Mouse (Mus musculus) liver, adult 2 months (tissue): ENCODE measurements at regions not wholly inside any gene's neighbourhood (a gene's known extent, or its start where the extent isn't known, plus 50 kb on each side); places are given as distances from the start of the nearest gene placed in this dataset.
"Not testable (repeated sequence)": the region's sequence is repeated elsewhere in the genome, so short reads cannot be mapped to it uniquely, and the experiment has no call there.

Source experiments
- DNase-seq: peaks from one replicate; pipeline ENCODE4 v3.0.0-alpha.2; 2011; ENCODE audit warnings: low read depth, low spot score; ENCODE audit errors: extremely low read depth
- H3K27ac ChIP-seq: fragments of 200-500 bp; replicated peaks from 2 replicates; pipeline ENCODE4 v1.5.1; 2012; ENCODE audit warnings: low read depth, mild to moderate bottlenecking, control low read depth, inconsistent platforms, low read length; ENCODE audit not compliant: insufficient read depth
- H3K27me3 ChIP-seq: fragments of 200-500 bp; 2 replicates; pipeline ENCODE4 v1.6.1; 2012; ENCODE audit warnings: mild to moderate bottlenecking, moderate library complexity, low read length, inconsistent platforms; ENCODE audit not compliant: control insufficient read depth, insufficient read depth
- H3K36me3 ChIP-seq: fragments of 200-500 bp; 2 replicates; pipeline ENCODE4 v1.6.1; 2012; ENCODE audit warnings: low read length, inconsistent platforms; ENCODE audit not compliant: control insufficient read depth, insufficient read depth
- H3K4me1 ChIP-seq: fragments of 200-500 bp; 2 replicates; pipeline ENCODE4 v1.6.1; 2011; ENCODE audit warnings: low read length; ENCODE audit not compliant: control insufficient read depth, insufficient read depth
- H3K4me3 ChIP-seq: fragments of 200-500 bp; 2 replicates; pipeline ENCODE4 v1.5.1; 2011; ENCODE audit warnings: low read depth, mild to moderate bottlenecking, control low read depth, low read length, moderate library complexity; ENCODE audit not compliant: insufficient read depth
- H3K79me2 ChIP-seq: fragments of 200-500 bp; 2 replicates; pipeline ENCODE4 v1.6.1; 2012; ENCODE audit warnings: inconsistent platforms, mild to moderate bottlenecking, low read length, moderate library complexity; ENCODE audit not compliant: control insufficient read depth, insufficient read depth
- H3K9ac ChIP-seq: fragments of 200-500 bp; 2 replicates; pipeline ENCODE4 v1.6.1; 2012; ENCODE audit warnings: low read depth, mild to moderate bottlenecking, control low read depth, inconsistent platforms, low read length
- CTCF ChIP-seq: fragments of 200-500 bp; IDR thresholded peaks from 2 replicates; pipeline ENCODE4 v1.5.1; 2011; ENCODE audit warnings: low read depth, low read length, control low read depth
- POLR2A ChIP-seq: fragments of 200-500 bp; IDR thresholded peaks from 2 replicates; pipeline ENCODE4 v1.6.1; 2011; ENCODE audit warnings: low read length, control low read depth; ENCODE audit not compliant: insufficient read depth; ENCODE audit errors: extremely low read depth
- WGBS: fragments of 180-500 bp; shearing (Covaris S2); methylation state at CpG from one replicate; pipeline ENCODE4 v1.1.7; 2018; 5-methylcytosine and 5-hydroxymethylcytosine counted together

- TF ChIP-seq POLR2A (no peak), CTCF (no peak)
- Histone ChIP-seq H3K4me1 (no peaks in the 10 kb centered on the region), H3K27ac (no peak overlapping the region), H3K27me3 (no peaks in the 10 kb centered on the region), H3K36me3 (no peaks in the 10 kb centered on the region), H3K79me2 (no peaks in the 10 kb centered on the region), H3K4me3 (no peak overlapping the region), H3K9ac (no peak overlapping the region)
- DNase-seq = peak; percentile 34
These were observed 51.4 kb upstream of the Dpt start for GRCm38 (mm10) chr1:164744955-164745608.

- no peak for DNase-seq
- Histone ChIP-seq H3K79me2 (no peaks in the 10 kb centered on the region), H3K27ac (no peak overlapping the region), H3K27me3 (no peaks in the 10 kb centered on the region), H3K4me1 (no peaks in the 10 kb centered on the region), H3K4me3 (no peak overlapping the region), H3K36me3 (no peaks in the 10 kb centered on the region), H3K9ac (no peak overlapping the region)
- no peak for TF ChIP-seq CTCF
- TF ChIP-seq POLR2A = no peak
- WGBS = 75% methylated on average over 3 of the region's 3 CpGs
These were observed 51.9 kb upstream of the Dpt start for GRCm38 (mm10) chr1:164744499-164744898.

- not testable (repeated sequence) for H3K79me2 ChIP-seq, H3K36me3 ChIP-seq, H3K4me3 ChIP-seq, H3K27me3 ChIP-seq, H3K27ac ChIP-seq, H3K4me1 ChIP-seq, DNase-seq, H3K9ac ChIP-seq
- 93% methylated on average over 8 of the region's 9 CpGs for WGBS
These were observed 53.5 kb upstream of the Dpt start for GRCm38 (mm10) chr1:164742897-164743296.

GRCm38 (mm10) chr1:164735646-164736045 lies 60.8 kb upstream of the Dpt start:
- Histone ChIP-seq H3K4me1 (no peaks in the 10 kb centered on the region), H3K36me3 (no peaks in the 10 kb centered on the region), H3K4me3 (no peak overlapping the region), H3K79me2 (no peaks in the 10 kb centered on the region), H3K9ac (no peak overlapping the region), H3K27me3 (no peaks in the 10 kb centered on the region), H3K27ac (no peak overlapping the region)
- TF ChIP-seq CTCF (no peak), POLR2A (no peak)
- WGBS = 72% methylated on average over 1 of the region's 1 CpGs
- no peak for DNase-seq

- no peak for DNase-seq
- Histone ChIP-seq H3K4me3 (no peak overlapping the region), H3K4me1 (no peaks in the 10 kb centered on the region), H3K79me2 (no peaks in the 10 kb centered on the region), H3K36me3 (no peaks in the 10 kb centered on the region), H3K9ac (no peak overlapping the region), H3K27ac (no peak overlapping the region), H3K27me3 (no peaks in the 10 kb centered on the region)
- 94% methylated on average over 3 of the region's 3 CpGs for WGBS
- no peak for TF ChIP-seq POLR2A
- no peak for TF ChIP-seq CTCF
These were observed 62.7 kb upstream of the Dpt start for GRCm38 (mm10) chr1:164733741-164734140.

- H3K79me2 ChIP-seq = no peaks in the 10 kb centered on the region
- no peak for DNase-seq
- no peak overlapping the region for H3K27ac ChIP-seq
- WGBS = 59% methylated on average over 1 of the region's 1 CpGs
- no peaks in the 10 kb centered on the region for H3K27me3 ChIP-seq
- H3K9ac ChIP-seq = no peak overlapping the region
- TF ChIP-seq POLR2A (no peak), CTCF (no peak)
- H3K4me1 ChIP-seq = no peaks in the 10 kb centered on the region; the same call in 1 of the 2 replicates
- H3K36me3 ChIP-seq = no peaks in the 10 kb centered on the region
- no peak overlapping the region for H3K4me3 ChIP-seq
These were observed 74.4 kb upstream of the Dpt start for GRCm38 (mm10) chr1:164722054-164722453.
